Mouse (Mus musculus): ENCODE results near the gene Krtap9-3.

Gene Krtap9-3

DNA sequence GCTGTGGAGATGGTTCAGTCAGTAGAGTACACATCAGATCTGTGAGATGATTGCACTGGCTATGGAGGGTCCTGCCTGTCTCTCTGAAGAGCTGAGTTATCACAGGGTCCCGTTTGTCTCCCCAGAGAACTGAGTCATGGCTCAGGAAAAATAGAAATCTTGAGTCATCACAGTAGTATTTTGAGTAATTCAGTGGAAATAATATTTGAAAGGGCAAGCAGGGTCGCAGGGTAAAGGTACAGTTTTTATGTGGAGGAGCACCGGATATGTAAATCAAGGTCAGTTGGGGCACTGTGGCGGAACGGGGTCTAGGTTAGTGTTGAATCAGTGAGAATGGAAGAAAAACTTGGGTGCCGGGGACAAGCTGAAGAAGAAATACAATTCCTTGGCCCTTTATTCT, 35.3 kb downstream of the Krtap9-3 start:
- DNase-seq: no peak

DNA sequence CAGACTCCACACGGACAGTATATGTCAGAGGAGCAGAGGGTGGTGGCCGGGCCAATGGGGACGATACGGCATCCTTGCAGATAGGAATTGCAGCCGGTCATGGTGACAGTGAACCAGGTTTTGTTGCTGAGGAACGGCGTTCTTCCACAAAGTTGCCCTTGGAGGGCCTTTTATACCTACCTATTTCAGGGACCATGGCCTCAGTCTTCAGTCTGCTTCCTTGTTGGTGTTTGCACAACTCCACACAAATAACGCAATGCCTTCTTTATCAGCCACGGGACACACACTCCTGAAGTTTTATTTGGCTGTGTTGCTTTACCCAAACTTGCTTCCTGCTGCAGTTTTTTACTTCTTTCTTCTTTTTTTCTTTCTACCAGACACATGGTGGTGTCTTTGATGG, 38.5 kb downstream of the Krtap9-3 start, which contains the start of gene Gm11939:
TSS of gene Gm11939 (minus strand) at position 101 of the 400 bp plus-strand sequence.
- DNase-seq: no peak

DNA sequence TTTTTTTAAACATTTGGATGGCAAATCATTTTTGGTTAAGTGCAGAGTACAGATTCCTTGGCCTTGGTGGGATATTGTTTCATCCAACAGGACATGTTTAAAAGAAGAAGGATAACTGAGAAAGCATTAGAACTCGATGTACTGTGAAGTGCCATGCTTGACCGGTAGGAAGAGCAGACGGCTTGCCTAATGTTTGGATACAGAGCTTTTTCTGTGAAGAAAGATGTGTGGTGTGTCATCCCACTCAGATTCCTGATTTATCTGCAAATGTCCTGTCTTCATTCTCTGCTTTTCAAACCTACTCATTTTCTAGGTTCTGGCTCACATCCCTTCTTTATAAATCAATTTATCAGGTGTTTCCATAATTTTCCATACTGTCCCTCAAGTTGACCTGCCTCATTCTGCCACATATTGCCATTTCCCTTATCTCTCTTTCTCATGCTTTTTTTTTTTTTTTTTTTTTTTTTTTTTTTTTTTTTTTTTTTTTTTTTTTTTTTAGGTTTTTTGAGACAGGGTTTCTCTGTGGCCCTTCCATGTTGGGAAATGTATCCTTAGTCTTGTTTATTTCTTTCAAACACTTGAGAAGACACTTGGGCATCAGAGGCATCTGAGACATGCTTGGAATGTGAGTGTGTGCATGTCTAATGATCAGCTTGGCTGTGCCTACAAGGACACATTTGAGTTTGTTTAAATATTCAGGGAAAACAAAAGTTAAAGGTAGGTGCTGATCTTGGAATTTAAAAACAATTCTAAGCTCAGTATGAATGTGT, 39.7 kb downstream of the Krtap9-3 start:
- DNase-seq: no peak

DNA sequence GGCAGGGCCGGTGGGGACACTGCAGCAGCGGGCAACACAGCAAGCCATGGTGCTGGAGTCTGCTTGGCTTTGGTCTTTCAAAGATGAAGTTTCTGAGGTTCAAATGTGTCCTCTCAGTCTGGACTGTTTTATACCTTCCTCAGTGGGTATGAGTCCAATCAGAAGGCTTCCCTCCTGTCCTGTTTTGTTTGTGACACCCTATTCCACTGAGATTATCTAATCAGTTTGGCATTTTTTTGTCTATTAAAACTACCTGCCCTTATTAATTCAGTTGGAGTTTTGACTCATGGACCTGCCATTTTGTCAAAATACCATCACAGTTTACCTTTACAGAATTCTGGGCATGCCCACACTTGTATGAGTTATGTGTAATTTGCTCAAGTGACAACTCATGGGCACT, 41.2 kb downstream of the Krtap9-3 start, which contains the start of gene Krtap3-2:
TSS of gene Krtap3-2 (minus strand) at position 101 of the 400 bp plus-strand sequence.
- DNase-seq: no peak

DNA sequence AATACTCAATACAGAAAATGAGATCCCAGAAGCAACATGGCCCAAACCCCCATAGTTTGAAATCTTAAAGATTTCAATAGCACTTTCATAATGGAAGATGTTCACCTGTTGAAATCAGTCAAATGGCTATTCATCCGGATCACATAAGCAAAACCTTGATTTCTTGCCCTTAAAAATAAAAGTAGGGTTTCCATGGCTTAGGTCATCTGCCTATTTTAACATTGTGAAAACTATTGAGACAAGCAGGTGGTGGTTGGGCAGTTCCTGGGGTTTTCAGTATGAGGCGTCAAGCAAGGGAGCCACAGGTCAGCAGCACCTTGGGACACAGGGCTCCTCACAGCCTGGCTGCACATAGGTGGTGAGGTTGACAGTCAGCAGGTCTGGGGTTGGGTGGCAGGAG, 41.7 kb downstream of the Krtap9-3 start:
- DNase-seq: no peak

DNA sequence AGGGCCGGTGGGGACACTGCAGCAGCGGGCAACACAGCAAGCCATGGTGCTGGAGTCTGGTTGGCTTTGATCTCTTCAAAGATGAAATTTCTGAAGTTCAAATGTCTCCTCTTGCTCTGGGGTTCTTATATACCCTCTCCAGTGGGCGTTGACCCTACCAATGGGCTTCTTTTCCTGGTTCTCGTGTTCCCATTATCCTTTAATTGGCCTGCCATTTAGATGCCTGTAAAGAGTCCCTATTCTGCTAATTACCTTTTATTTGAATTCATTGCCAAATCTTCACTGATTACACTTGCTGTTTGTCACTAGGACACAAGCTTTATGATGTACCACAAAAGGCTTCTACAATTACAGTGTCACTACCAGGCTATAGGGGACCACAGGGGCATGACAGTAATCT, 47.1 kb downstream of the Krtap9-3 start, which contains the start of gene Krtap3-3:
TSS of gene Krtap3-3 (minus strand) at position 101 of the 400 bp plus-strand sequence.
- DNase-seq: no peak

DNA sequence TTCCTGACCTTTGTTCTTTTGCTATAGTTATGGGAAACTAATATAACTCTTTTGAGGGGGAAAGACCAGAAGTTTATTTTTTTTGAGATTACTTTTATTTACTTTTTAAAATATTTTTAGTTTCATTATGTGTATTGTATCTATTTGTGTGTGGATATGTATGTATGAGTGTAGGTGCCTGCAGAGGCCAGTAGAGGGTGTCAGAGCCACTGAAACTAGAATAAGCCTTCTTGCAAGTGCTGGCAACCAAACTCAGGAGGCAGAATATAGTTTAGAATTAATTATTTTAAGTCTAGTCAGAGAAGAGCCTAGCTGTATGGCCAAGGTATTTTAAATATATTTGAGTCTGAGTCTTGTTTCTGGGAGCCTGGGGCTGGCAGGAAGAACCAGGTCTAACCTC, 50.0 kb downstream of the Krtap9-3 start:
- DNase-seq: no peak
